ENCODE assay signal across 8 mouse cellular contexts in the genomic region with DNA sequence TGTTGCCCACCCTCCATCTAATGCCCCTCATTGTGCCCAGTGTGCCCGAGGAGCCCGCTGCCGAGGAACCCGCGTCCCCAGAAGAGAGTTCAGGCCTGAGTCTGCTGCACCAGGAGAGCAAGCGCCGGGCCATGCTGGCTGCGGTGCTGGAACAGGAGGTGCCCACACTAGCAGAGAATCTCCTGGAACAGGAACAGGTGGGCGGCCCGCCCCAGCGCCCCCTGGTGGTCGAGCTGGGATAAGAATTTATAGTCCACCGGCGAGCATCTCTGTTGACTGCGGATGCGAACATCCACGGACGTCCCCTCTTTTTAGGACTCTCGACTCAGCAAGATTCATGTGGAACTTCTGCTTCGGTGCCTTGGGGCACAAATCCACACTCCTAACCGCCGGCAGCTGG. TPM values are rescaled to one million over a fixed set of nuclear protein-coding genes. Genes with fewer than 3 reads are reported as not detected.
DNase-seq lines count a peak whose midpoint lies in the region; ATAC-seq and TF ChIP-seq lines count a peak whose summit lies in the region.

No protein-coding gene starts in this region.

- H3K4me1 ChIP-seq in bone marrow, adult 2 months (ENCODE audit: control insufficient read depth, insufficient read depth, low read length): no peaks in the 10 kb centered on the region; the same call in 1 of the 2 replicates
- H3K4me1 ChIP-seq in embryonic facial prominence, embryonic 15.5 days: peaks cover 22% of the 10 kb centered on the region
- H3K4me1 ChIP-seq in heart, embryonic 11.5 days (ENCODE audit: control insufficient read depth, insufficient read depth, low read length): peaks cover 18% of the 10 kb centered on the region
- peaks cover 23% of the 10 kb centered on the region for H3K4me1 ChIP-seq in kidney, embryonic 14.5 days (ENCODE audit: control insufficient read depth, insufficient read depth, low read length)
- peaks cover 6% of the 10 kb centered on the region; the same call in 1 of the 2 replicates for H3K4me1 ChIP-seq in limb, embryonic 14.5 days (ENCODE audit: control insufficient read depth, insufficient read depth, low read length)
- H3K4me1 ChIP-seq in midbrain, embryonic 16.5 days (ENCODE audit: control insufficient read depth, insufficient read depth, low read length): peaks cover 4% of the 10 kb centered on the region; the same call in 1 of the 2 replicates
- peaks cover 7% of the 10 kb centered on the region for H3K4me1 ChIP-seq in spleen, adult 2 months (ENCODE audit: control insufficient read depth, insufficient read depth, insufficient read length)

- peak overlapping the region; percentile 77 for H3K4me2 ChIP-seq in embryonic facial prominence, embryonic 15.5 days (replicated peaks)
- H3K4me2 ChIP-seq in heart, embryonic 11.5 days: peak overlapping the region; percentile 69
- H3K4me2 ChIP-seq in kidney, embryonic 14.5 days (replicated peaks; ENCODE audit: low read depth, low read length): peak overlapping the region; percentile 74
- peak overlapping the region; percentile 64 for H3K4me2 ChIP-seq in limb, embryonic 14.5 days (replicated peaks; ENCODE audit: low read depth, low read length, severe bottlenecking)
- H3K4me2 ChIP-seq in midbrain, embryonic 16.5 days (ENCODE audit: low read length): peak overlapping the region; percentile 51

- no peak overlapping the region for H3K4me3 ChIP-seq in bone marrow, adult 2 months (replicated peaks; ENCODE audit: control insufficient read depth, low read depth, low read length)
- peak overlapping the region; percentile 43 for H3K4me3 ChIP-seq in embryonic facial prominence, embryonic 15.5 days (replicated peaks)
- H3K4me3 ChIP-seq in heart, embryonic 11.5 days (ENCODE audit: low read depth, low read length): peak overlapping the region; percentile 39
- peak overlapping the region; percentile 36 for H3K4me3 ChIP-seq in kidney, embryonic 14.5 days (ENCODE audit: low read length)
- H3K4me3 ChIP-seq in limb, embryonic 14.5 days (replicated peaks; ENCODE audit: low read length): peak overlapping the region; percentile 38
- H3K4me3 ChIP-seq in midbrain, embryonic 16.5 days (ENCODE audit: low read depth, low read length): peak overlapping the region; percentile 32
- H3K4me3 ChIP-seq in spleen, adult 2 months (ENCODE audit: extremely low read depth, insufficient read depth, insufficient read length): no peak overlapping the region

- no peak for ATAC-seq in embryonic facial prominence, embryonic 15.5 days (ENCODE audit: insufficient number of reproducible peaks, low FRiP score, low TSS enrichment, low read depth)
- no peak for ATAC-seq in heart, embryonic 11.5 days (replicated peaks; ENCODE audit: insufficient number of reproducible peaks, low FRiP score, low TSS enrichment)
- no peak for ATAC-seq in kidney, embryonic 14.5 days (ENCODE audit: low FRiP score, low TSS enrichment)
- no peak for ATAC-seq in limb, embryonic 14.5 days (ENCODE audit: low FRiP score, low read depth)
- ATAC-seq in midbrain, embryonic 16.5 days: 0 out of 2 replicates have a peak, but pooled peaks have one; percentile 23

- TF ChIP-seq POLR2A in bone marrow, adult 2 months (IDR thresholded peaks at IDR 0.05; ENCODE audit: borderline replicate concordance, control insufficient read depth, low read depth, low read length): no peak
- TF ChIP-seq POLR2A in limb, embryonic 14.5 days (IDR thresholded peaks at IDR 0.05; ENCODE audit: borderline replicate concordance, extremely low read depth, insufficient read depth, insufficient read length): no peak
- no peak for TF ChIP-seq POLR2A in spleen, adult 2 months (IDR thresholded peaks at IDR 0.05; ENCODE audit: low read depth, low read length)

- H3K9me3 ChIP-seq in embryonic facial prominence, embryonic 15.5 days (replicated peaks): no peaks in the 10 kb centered on the region
- H3K9me3 ChIP-seq in heart, embryonic 11.5 days (replicated peaks; ENCODE audit: control insufficient read depth, low read length): no peaks in the 10 kb centered on the region
- no peaks in the 10 kb centered on the region for H3K9me3 ChIP-seq in kidney, embryonic 14.5 days (ENCODE audit: control insufficient read depth, low read length)
- no peaks in the 10 kb centered on the region for H3K9me3 ChIP-seq in limb, embryonic 14.5 days (ENCODE audit: control insufficient read depth, low read length)
- H3K9me3 ChIP-seq in midbrain, embryonic 16.5 days (replicated peaks; ENCODE audit: control insufficient read depth, low read length, poor library complexity, severe bottlenecking): no peaks in the 10 kb centered on the region

- H3K9ac ChIP-seq in embryonic facial prominence, embryonic 15.5 days: no peak overlapping the region
- H3K9ac ChIP-seq in heart, embryonic 11.5 days (ENCODE audit: low read depth, low read length): no peak overlapping the region
- no peak overlapping the region for H3K9ac ChIP-seq in kidney, embryonic 14.5 days (ENCODE audit: low read depth, low read length)
- H3K9ac ChIP-seq in limb, embryonic 14.5 days (ENCODE audit: low read depth, low read length, severe bottlenecking): peak overlapping the region; percentile 45; the same call in 1 of the 2 replicates
- peak overlapping the region; percentile 51 for H3K9ac ChIP-seq in midbrain, embryonic 16.5 days (ENCODE audit: low read depth, low read length)

- H3K36me3 ChIP-seq in embryonic facial prominence, embryonic 15.5 days: no peaks in the 10 kb centered on the region
- no peaks in the 10 kb centered on the region for H3K36me3 ChIP-seq in heart, embryonic 11.5 days (ENCODE audit: control insufficient read depth, insufficient read depth, low read length)
- no peaks in the 10 kb centered on the region for H3K36me3 ChIP-seq in kidney, embryonic 14.5 days (ENCODE audit: control insufficient read depth, insufficient read depth, low read length)
- H3K36me3 ChIP-seq in limb, embryonic 14.5 days (ENCODE audit: control insufficient read depth, insufficient read depth, low read length): no peaks in the 10 kb centered on the region
- no peaks in the 10 kb centered on the region for H3K36me3 ChIP-seq in midbrain, embryonic 16.5 days (ENCODE audit: control insufficient read depth, insufficient read depth, low read length)
- H3K36me3 ChIP-seq in spleen, adult 2 months (ENCODE audit: control insufficient read depth, insufficient read depth, low read length): no peaks in the 10 kb centered on the region

- peaks cover 62% of the 10 kb centered on the region for H3K27me3 ChIP-seq in embryonic facial prominence, embryonic 15.5 days
- peaks cover 82% of the 10 kb centered on the region for H3K27me3 ChIP-seq in heart, embryonic 11.5 days (ENCODE audit: control insufficient read depth, insufficient read depth, low read length)
- peaks cover 51% of the 10 kb centered on the region for H3K27me3 ChIP-seq in kidney, embryonic 14.5 days (ENCODE audit: control insufficient read depth, insufficient read depth, low read length)
- peaks cover 28% of the 10 kb centered on the region for H3K27me3 ChIP-seq in limb, embryonic 14.5 days (ENCODE audit: control insufficient read depth, insufficient read depth, low read length)
- peaks cover 45% of the 10 kb centered on the region for H3K27me3 ChIP-seq in midbrain, embryonic 16.5 days (ENCODE audit: control insufficient read depth, insufficient read depth, low read depth, low read length)
- H3K27me3 ChIP-seq in spleen, adult 2 months (ENCODE audit: control insufficient read depth, insufficient read depth, low read length): peaks cover 3% of the 10 kb centered on the region; the same call in 1 of the 2 replicates

- DNase-seq in 3T3-L1 (ENCODE audit: low read depth, low spot score): peak; percentile 35
- DNase-seq in limb, embryonic 14.5 days (ENCODE audit: low spot score): peak; percentile 74
- DNase-seq in spleen, adult 2 months (ENCODE audit: low read depth in 1 of 2, low spot score in 2 of 2): peak; percentile 29 to 79

- no peak overlapping the region for H3K27ac ChIP-seq in bone marrow, adult 2 months (ENCODE audit: control insufficient read depth, insufficient read depth, low read depth, low read length, poor library complexity)
- H3K27ac ChIP-seq in embryonic facial prominence, embryonic 15.5 days (replicated peaks): peak overlapping the region; percentile 58; the same call in 1 of the 2 replicates
- H3K27ac ChIP-seq in heart, embryonic 11.5 days (ENCODE audit: low read depth, low read length): no peak overlapping the region
- H3K27ac ChIP-seq in kidney, embryonic 14.5 days (ENCODE audit: low read depth, low read length): no peak overlapping the region
- no peak overlapping the region for H3K27ac ChIP-seq in limb, embryonic 14.5 days (replicated peaks; ENCODE audit: low read depth, low read length)
- H3K27ac ChIP-seq in midbrain, embryonic 16.5 days (ENCODE audit: low read length): no peak overlapping the region
- no peak overlapping the region for H3K27ac ChIP-seq in spleen, adult 2 months (ENCODE audit: insufficient read depth, low read length)

- peak; percentile 72 for TF ChIP-seq CTCF in bone marrow, adult 2 months (IDR thresholded peaks at IDR 0.05; ENCODE audit: control insufficient read depth, insufficient read depth, low read length)
- peak; percentile 87 for TF ChIP-seq CTCF in spleen, adult 2 months (IDR thresholded peaks at IDR 0.05; ENCODE audit: extremely low read depth, insufficient read depth, insufficient read length, insufficient replicate concordance)

- WGBS in bone marrow, adult 2 months: 7% methylated on average over 22 of the region's 22 CpGs
- 3% methylated on average over 22 of the region's 22 CpGs for WGBS in embryonic facial prominence, embryonic 15.5 days
- WGBS in heart, embryonic 11.5 days (ENCODE audit: insufficient replicate concordance): 3% methylated on average over 22 of the region's 22 CpGs
- 2% methylated on average over 22 of the region's 22 CpGs for WGBS in kidney, embryonic 14.5 days
- WGBS in limb, embryonic 14.5 days: 4% methylated on average over 22 of the region's 22 CpGs
- WGBS in midbrain, embryonic 16.5 days: 2% methylated on average over 22 of the region's 22 CpGs
- 9% methylated on average over 22 of the region's 22 CpGs for WGBS in spleen, adult 2 months

RNA-seq across cellular contexts. Expression of a gene that starts 10.0 kb away (rescaled TPM):
- polyA plus RNA-seq in bone marrow, adult 2 months (2011; ENCODE audit: insufficient read depth, insufficient read length, low replicate concordance, missing spikeins): 5.5 and 14.8 TPM in 2 replicates
- 17.4 and 20.6 TPM in 2 replicates for polyA plus RNA-seq in embryonic facial prominence, embryonic 15.5 days (2015; fragmentation: Nextera tagmentation; extraction: Ambion mirVana)
- polyA plus RNA-seq in heart, embryonic 11.5 days (2014; fragmentation: Nextera tagmentation; extraction: Ambion mirVana): 1.5 and 1.7 TPM in 2 replicates
- 2.8 and 4.1 TPM in 2 replicates for polyA plus RNA-seq in kidney, embryonic 14.5 days (2014; fragmentation: Nextera tagmentation; extraction: Ambion mirVana)
- 6.7 and 7.5 TPM in 2 replicates for polyA plus RNA-seq in limb, embryonic 14.5 days (2012; rRNA removed)
- polyA plus RNA-seq in limb, embryonic 14.5 days (2014; fragmentation: Nextera tagmentation; extraction: Ambion mirVana): 9.4 and 10.4 TPM in 2 replicates
- polyA plus RNA-seq in midbrain, embryonic 16.5 days (2015; fragmentation: Nextera tagmentation; extraction: Ambion mirVana): 2.8 TPM in 2 replicates
- 4.0 and 5.8 TPM in 2 replicates for polyA plus RNA-seq in spleen, adult 2 months (2012; rRNA removed)

RNA-seq across cellular contexts. Expression of a gene that starts 12.3 kb away (rescaled TPM):
- polyA plus RNA-seq in bone marrow, adult 2 months (2011; ENCODE audit: insufficient read depth, insufficient read length, low replicate concordance, missing spikeins): 3.1 and 3.2 TPM in 2 replicates
- polyA plus RNA-seq in embryonic facial prominence, embryonic 15.5 days (2015; fragmentation: Nextera tagmentation; extraction: Ambion mirVana): 39.7 and 40.2 TPM in 2 replicates
- 0.11 and 0.42 TPM in 2 replicates for polyA plus RNA-seq in heart, embryonic 11.5 days (2014; fragmentation: Nextera tagmentation; extraction: Ambion mirVana)
- 0.70 and 1.1 TPM in 2 replicates for polyA plus RNA-seq in kidney, embryonic 14.5 days (2014; fragmentation: Nextera tagmentation; extraction: Ambion mirVana)
- 14.3 and 15.7 TPM in 2 replicates for polyA plus RNA-seq in limb, embryonic 14.5 days (2012; rRNA removed)
- polyA plus RNA-seq in limb, embryonic 14.5 days (2014; fragmentation: Nextera tagmentation; extraction: Ambion mirVana): 17.9 and 23.3 TPM in 2 replicates
- 0.16 and 0.25 TPM in 2 replicates for polyA plus RNA-seq in midbrain, embryonic 16.5 days (2015; fragmentation: Nextera tagmentation; extraction: Ambion mirVana)
- polyA plus RNA-seq in spleen, adult 2 months (2012; rRNA removed): 6.8 and 7.1 TPM in 2 replicates

RNA-seq across cellular contexts. Expression of a gene that starts 27.0 kb away (rescaled TPM):
- 32.6 and 38.4 TPM in 2 replicates for polyA plus RNA-seq in bone marrow, adult 2 months (2011; ENCODE audit: insufficient read depth, insufficient read length, low replicate concordance, missing spikeins)
- polyA plus RNA-seq in embryonic facial prominence, embryonic 15.5 days (2015; fragmentation: Nextera tagmentation; extraction: Ambion mirVana): 79.1 and 87.8 TPM in 2 replicates
- 57.5 and 64.9 TPM in 2 replicates for polyA plus RNA-seq in heart, embryonic 11.5 days (2014; fragmentation: Nextera tagmentation; extraction: Ambion mirVana)
- polyA plus RNA-seq in kidney, embryonic 14.5 days (2014; fragmentation: Nextera tagmentation; extraction: Ambion mirVana): 74.9 and 87.9 TPM in 2 replicates
- 101 and 119 TPM in 2 replicates for polyA plus RNA-seq in limb, embryonic 14.5 days (2012; rRNA removed)
- polyA plus RNA-seq in limb, embryonic 14.5 days (2014; fragmentation: Nextera tagmentation; extraction: Ambion mirVana): 81.6 and 84.1 TPM in 2 replicates
- polyA plus RNA-seq in midbrain, embryonic 16.5 days (2015; fragmentation: Nextera tagmentation; extraction: Ambion mirVana): 111 and 121 TPM in 2 replicates
- 58.0 and 61.0 TPM in 2 replicates for polyA plus RNA-seq in spleen, adult 2 months (2012; rRNA removed)

RNA-seq across cellular contexts. Expression of a gene that starts 38.3 kb away (rescaled TPM):
- polyA plus RNA-seq in bone marrow, adult 2 months (2011; ENCODE audit: insufficient read depth, insufficient read length, low replicate concordance, missing spikeins): not detected in 2 replicates
- polyA plus RNA-seq in embryonic facial prominence, embryonic 15.5 days (2015; fragmentation: Nextera tagmentation; extraction: Ambion mirVana): 0.07 and 0.24 TPM in 2 replicates
- polyA plus RNA-seq in heart, embryonic 11.5 days (2014; fragmentation: Nextera tagmentation; extraction: Ambion mirVana): 0.37 and 0.61 TPM in 2 replicates
- polyA plus RNA-seq in kidney, embryonic 14.5 days (2014; fragmentation: Nextera tagmentation; extraction: Ambion mirVana): 0.53 TPM in 1 of 2 replicates, not detected in the other
- 0.84 and 1.1 TPM in 2 replicates for polyA plus RNA-seq in limb, embryonic 14.5 days (2012; rRNA removed)
- polyA plus RNA-seq in limb, embryonic 14.5 days (2014; fragmentation: Nextera tagmentation; extraction: Ambion mirVana): 0.22 TPM in 1 of 2 replicates, not detected in the other
- polyA plus RNA-seq in midbrain, embryonic 16.5 days (2015; fragmentation: Nextera tagmentation; extraction: Ambion mirVana): 1.5 and 2.0 TPM in 2 replicates
- polyA plus RNA-seq in spleen, adult 2 months (2012; rRNA removed): 0.02 TPM in 1 of 2 replicates, not detected in the other

RNA-seq across cellular contexts. Expression of a gene that starts 38.7 kb away (rescaled TPM):
- polyA plus RNA-seq in bone marrow, adult 2 months (2011; ENCODE audit: insufficient read depth, insufficient read length, low replicate concordance, missing spikeins): not detected in 2 replicates
- 8.8 and 9.3 TPM in 2 replicates for polyA plus RNA-seq in embryonic facial prominence, embryonic 15.5 days (2015; fragmentation: Nextera tagmentation; extraction: Ambion mirVana)
- polyA plus RNA-seq in heart, embryonic 11.5 days (2014; fragmentation: Nextera tagmentation; extraction: Ambion mirVana): 0.27 and 0.77 TPM in 2 replicates
- polyA plus RNA-seq in kidney, embryonic 14.5 days (2014; fragmentation: Nextera tagmentation; extraction: Ambion mirVana): 6.9 and 7.6 TPM in 2 replicates
- 3.2 and 3.4 TPM in 2 replicates for polyA plus RNA-seq in limb, embryonic 14.5 days (2012; rRNA removed)
- 4.9 and 6.3 TPM in 2 replicates for polyA plus RNA-seq in limb, embryonic 14.5 days (2014; fragmentation: Nextera tagmentation; extraction: Ambion mirVana)
- 3.8 and 4.1 TPM in 2 replicates for polyA plus RNA-seq in midbrain, embryonic 16.5 days (2015; fragmentation: Nextera tagmentation; extraction: Ambion mirVana)
- 0.19 and 0.54 TPM in 2 replicates for polyA plus RNA-seq in spleen, adult 2 months (2012; rRNA removed)

Comparison
In these comparisons a context has a peak if more than half of its experiments do, and no peak if none do; other contexts are left out.
1. H3K4me3 ChIP-seq: peak in embryonic facial prominence, embryonic 15.5 days (single experiment), heart, embryonic 11.5 days (single experiment), kidney, embryonic 14.5 days (single experiment), limb, embryonic 14.5 days (single experiment) and midbrain, embryonic 16.5 days (single experiment); none in bone marrow, adult 2 months (single experiment) and spleen, adult 2 months (single experiment).
2. H3K9ac ChIP-seq: peak in limb, embryonic 14.5 days (single experiment) and midbrain, embryonic 16.5 days (single experiment); none in embryonic facial prominence, embryonic 15.5 days (single experiment), heart, embryonic 11.5 days (single experiment) and kidney, embryonic 14.5 days (single experiment).
3. Peak in every context shown above with its lines, with median percentiles within 50 percentile points of each other: DNase-seq and H3K4me2 ChIP-seq.